Comparison of ENCODE assay signal across 30 mouse cellular contexts in the genomic region with DNA sequence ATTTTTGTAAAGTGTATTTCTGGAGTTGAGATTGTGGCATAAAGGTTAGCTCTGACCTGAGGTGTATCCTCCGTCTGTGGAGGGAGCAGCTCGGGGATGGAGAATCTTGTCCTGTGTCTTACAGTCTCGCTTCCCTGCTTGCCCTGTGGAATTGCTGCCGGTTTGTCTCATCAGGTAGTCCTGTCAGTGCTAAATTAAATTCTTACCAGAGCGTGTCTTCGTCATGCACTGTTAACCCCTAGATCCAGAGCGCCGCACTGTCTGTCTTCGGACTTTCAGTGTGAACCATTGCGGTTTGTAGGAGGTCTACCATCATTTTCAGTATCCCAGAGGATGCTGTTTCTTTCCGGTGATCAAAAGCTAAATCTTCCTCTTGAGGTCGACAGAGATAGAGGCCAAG. TPM values are rescaled to one million over a fixed set of nuclear protein-coding genes. Genes with fewer than 3 reads are reported as not detected.
DNase-seq lines count a peak whose midpoint lies in the region; ATAC-seq and TF ChIP-seq lines count a peak whose summit lies in the region.
"Had no signal": no experiment of that assay in that cellular context is flagged by ENCODE, and none has a peak within 500 bp of the region (broad histone marks: within the 10 kb centered on the region; RNA-seq: fewer than 3 reads in every experiment).

No protein-coding gene starts in this region.

- H3K9me3 ChIP-seq in kidney, embryonic 14.5 days (ENCODE audit: control insufficient read depth, low read length), result peaks cover 4% of the 10 kb centered on the region; the same call in 1 of the 2 replicates
- H3K9me3 ChIP-seq: embryonic facial prominence, embryonic 13.5 days; forebrain, embryonic 15.5 days; liver, embryonic 12.5 days; midbrain, embryonic 12.5 days; stomach, embryonic 15.5 days had no signal

- CTCF ChIA-PET in Patski (lab: Charles Lee), result interaction anchor here (1.7 kb wide), 1 partner anchor 47 kb away, joined by 3 read pairs; no protein-coding TSS in a partner anchor

- 36% methylated on average over 12 of the region's 12 CpGs for WGBS in kidney, embryonic 14.5 days

- no peak overlapping the region for H3K4me2 ChIP-seq in kidney, embryonic 14.5 days (replicated peaks; ENCODE audit: low read depth, low read length)
- H3K4me2 ChIP-seq: embryonic facial prominence, embryonic 13.5 days; forebrain, embryonic 15.5 days; hindbrain, embryonic 14.5 days; liver, embryonic 12.5 days; midbrain, embryonic 12.5 days; stomach, embryonic 15.5 days had no signal

- POLR2A ChIA-PET in Patski (lab: Charles Lee), result no interaction called here

- peak; percentile 47 for ATAC-seq in Patski
- peak; percentile 90 for ATAC-seq in kidney, embryonic 14.5 days (ENCODE audit: low FRiP score, low TSS enrichment)
- ATAC-seq: intestine, postnatal 0 days; liver, embryonic 12.5 days; liver, postnatal 0 days had no signal

- in situ Hi-C loops in Patski (cut with MboI; ENCODE audit: low pct_unique_long_range_greater_than_20kb), result loop anchor here (5.0 kb wide), 1 partner anchor 83 kb away; no protein-coding TSS in a partner anchor

- TF ChIP-seq CTCF in Patski (IDR thresholded peaks at IDR 0.05), result no peak

- H3K9ac ChIP-seq in kidney, embryonic 14.5 days (ENCODE audit: low read depth, low read length), result no peak overlapping the region
- H3K9ac ChIP-seq: embryonic facial prominence, embryonic 13.5 days; forebrain, embryonic 15.5 days; hindbrain, embryonic 14.5 days; liver, embryonic 12.5 days; liver, postnatal 0 days; midbrain, embryonic 12.5 days; stomach, embryonic 15.5 days had no signal

- peak; percentile 70 for DNase-seq in heart, adult 11 months
- DNase-seq in heart, adult 8-10 months (ENCODE audit: low spot score), result no peak
- DNase-seq in Patski (ENCODE audit: low read depth, low spot score), result peak; percentile 30
- DNase-seq in kidney, postnatal 25 days, result peak; percentile 37 to 58
- no peak for DNase-seq in cerebellum, postnatal 25 days
- no peak for DNase-seq in embryo, embryonic 11 days
- DNase-seq: adrenal gland, adult 8-10 months; cerebellum, adult 8-10 months; cerebellum, postnatal 36 days; gastrocnemius, adult 2 months; gastrocnemius, postnatal 36 days; heart, adult 2 months; heart, postnatal 14 days; left cerebral cortex, postnatal 4 days; liver, postnatal 0 days; lung, postnatal 36 days; right cerebral cortex, postnatal 25 days; thymus, postnatal 14 days had no signal

- no peaks in the 10 kb centered on the region for H3K36me3 ChIP-seq in kidney, embryonic 14.5 days (ENCODE audit: control insufficient read depth, insufficient read depth, low read length)
- H3K36me3 ChIP-seq: liver, embryonic 12.5 days; stomach, embryonic 15.5 days had no signal

- H3K27ac ChIP-seq in kidney, embryonic 14.5 days (ENCODE audit: low read depth, low read length), result no peak overlapping the region
- H3K27ac ChIP-seq: embryonic facial prominence, embryonic 13.5 days; forebrain, embryonic 10.5 days; gastrocnemius, adult 2 months; heart, adult 2 months; hindbrain, embryonic 14.5 days; layer of hippocampus, adult 2 months; liver, embryonic 12.5 days; stomach, embryonic 15.5 days had no signal

- no peak overlapping the region for H3K4me3 ChIP-seq in kidney, embryonic 14.5 days (ENCODE audit: low read length)
- H3K4me3 ChIP-seq: embryonic facial prominence, embryonic 13.5 days; forebrain, embryonic 10.5 days; forebrain, embryonic 15.5 days; gastrocnemius, adult 2 months; heart, adult 2 months; layer of hippocampus, adult 2 months; liver, embryonic 12.5 days; midbrain, embryonic 12.5 days; stomach, embryonic 15.5 days had no signal

- no peaks in the 10 kb centered on the region for H3K27me3 ChIP-seq in Patski
- H3K27me3 ChIP-seq in kidney, embryonic 14.5 days (ENCODE audit: control insufficient read depth, insufficient read depth, low read length), result no peaks in the 10 kb centered on the region
- H3K27me3 ChIP-seq: CH12.LX; embryonic facial prominence, embryonic 13.5 days; forebrain, embryonic 15.5 days; liver, embryonic 12.5 days; midbrain, embryonic 12.5 days; stomach, embryonic 15.5 days had no signal

- H3K4me1 ChIP-seq in kidney, embryonic 14.5 days (ENCODE audit: control insufficient read depth, insufficient read depth, low read length), result 0 out of 2 replicates have a peak, but pooled peaks cover 15% of the 10 kb centered on the region
- H3K4me1 ChIP-seq: liver, embryonic 12.5 days had no signal

RNA-seq across cellular contexts. Expression of a gene that starts 10.1 kb away (rescaled TPM):
- 1 to 10 TPM; 1.1 to 1.5 (median 1.3) TPM for total RNA-seq in heart, adult 8-10 months (2022)
- 10.6 TPM for polyA plus RNA-seq in Patski (2021)
- 5.0 and 6.6 TPM in 2 replicates for polyA plus RNA-seq in kidney, embryonic 14.5 days (2014; fragmentation: Nextera tagmentation; extraction: Ambion mirVana)
- total RNA-seq: monocyte, adult 5-6 weeks had no signal

Comparison
In these comparisons a context has a peak if more than half of its experiments do, and no peak if none do; other contexts are left out.
1. DNase-seq: peak in heart, adult 11 months (single experiment), Patski (single experiment) and kidney, postnatal 25 days (2 of 2); none in heart, adult 8-10 months (single experiment), cerebellum, postnatal 25 days (0 of 2) and embryo, embryonic 11 days (single experiment).